Mouse (Mus musculus) limb, embryonic 10.5 days (tissue): Measurements from ENCODE around the gene Ccnb1. TPM values are rescaled to one million over a fixed set of nuclear protein-coding genes. Genes with fewer than 3 reads are reported as not detected.

ENCODE experiments used
- polyA plus RNA-seq: library from polyadenylated mRNA; unstranded; fragments of >200 nt; fragmentation: Nextera tagmentation; extraction: Ambion mirVana; gene quantifications from 2 replicates; pipeline ENCODE4 v1.2.1, GENCODE M21; 2016

Ccnb1 gene
- polyA plus RNA-seq, 1 experiment from 2014 or later = 409 TPM

Other genes starting within 250 kb of the Ccnb1 start
- gene Ocln, start 233.9 kb downstream of the Ccnb1 start, polyA plus RNA-seq = 1.3 and 1.8 TPM in 2 replicates
- gene Marveld2, start 169.6 kb downstream of the Ccnb1 start, polyA plus RNA-seq = 3.0 and 3.5 TPM in 2 replicates
- gene Ak6, start 135.6 kb downstream of the Ccnb1 start, polyA plus RNA-seq = 361 and 370 TPM in 2 replicates
- gene Rad17, start 135.5 kb downstream of the Ccnb1 start, polyA plus RNA-seq = 23.8 and 25.8 TPM in 2 replicates
- 21.4 and 23.0 TPM in 2 replicates for gene Taf9, start 135.0 kb downstream of the Ccnb1 start, polyA plus RNA-seq
- 3.7 and 4.1 TPM in 2 replicates for gene Ccdc125, start 116.9 kb downstream of the Ccnb1 start, polyA plus RNA-seq
- gene Cdk7, start 55.6 kb downstream of the Ccnb1 start, polyA plus RNA-seq = 116 and 117 TPM in 2 replicates
- 97.0 and 114 TPM in 2 replicates for gene Mrps36, start 41.9 kb downstream of the Ccnb1 start, polyA plus RNA-seq
- gene Cenph, start 10.7 kb downstream of the Ccnb1 start, polyA plus RNA-seq = 72.3 and 77.8 TPM in 2 replicates
- 44.8 and 45.2 TPM in 2 replicates for gene Slc30a5, start 46.9 kb upstream of the Ccnb1 start, polyA plus RNA-seq